Mouse (Mus musculus) stomach, postnatal 0 days (tissue): ENCODE results near the gene Gm13889. TPM values are rescaled to one million over a fixed set of nuclear protein-coding genes. Genes with fewer than 3 reads are reported as not detected.

ENCODE experiments used
- ATAC-seq: fragments of 200-750 bp; cut with Nextera tagmentation; 2 replicates; pipeline ENCODE4 v1.8.0; 2017; ENCODE audit not compliant: low FRiP score, low TSS enrichment
- DNase-seq: peaks from one replicate; pipeline ENCODE4 v3.0.0-alpha.2; 2016; ENCODE audit warnings: low spot score
- H3K27ac ChIP-seq: fragments of 300-500 bp; sonication (generic); replicated peaks from 2 replicates; pipeline ENCODE4 v1.5.1; 2014; ENCODE audit warnings: mild to moderate bottlenecking, control low read depth
- H3K27me3 ChIP-seq: fragments of 300-500 bp; sonication (generic); 2 replicates; pipeline ENCODE4 v1.6.1; 2014; ENCODE audit warnings: low read length; ENCODE audit not compliant: control insufficient read depth, insufficient read depth
- H3K36me3 ChIP-seq: fragments of 300-500 bp; sonication (generic); 2 replicates; pipeline ENCODE4 v1.6.1; 2014; ENCODE audit warnings: low read length, mixed read lengths; ENCODE audit not compliant: control insufficient read depth, insufficient read depth
- H3K4me1 ChIP-seq: fragments of 300-500 bp; sonication (generic); replicated peaks from 2 replicates; pipeline ENCODE4 v1.6.1; 2014; ENCODE audit warnings: antibody characterized with exemption; ENCODE audit not compliant: control insufficient read depth, insufficient read depth
- H3K4me2 ChIP-seq: fragments of 300-500 bp; sonication (generic); replicated peaks from 2 replicates; pipeline ENCODE4 v1.6.1; 2014; ENCODE audit warnings: low read depth, mild to moderate bottlenecking, control low read depth, moderate library complexity
- H3K4me3 ChIP-seq: fragments of 300-500 bp; sonication (generic); 2 replicates; pipeline ENCODE4 v1.5.1; 2014; ENCODE audit warnings: low read depth, low read length, control low read depth
- H3K9ac ChIP-seq: fragments of 300-500 bp; sonication (generic); 2 replicates; pipeline ENCODE4 v1.6.1; 2014; ENCODE audit warnings: mild to moderate bottlenecking, low read length, control low read depth, mixed read lengths
- H3K9me3 ChIP-seq: fragments of 300-500 bp; sonication (generic); 2 replicates; pipeline ENCODE4 v1.6.1; 2016; ENCODE audit warnings: low read length; ENCODE audit not compliant: control insufficient read depth
- CTCF ChIP-seq: IDR thresholded peaks from 2 replicates; pipeline ENCODE4 v1.5.1; 2016; ENCODE audit warnings: antibody characterized with exemption, low read depth, mild to moderate bottlenecking, moderate library complexity
- EP300 ChIP-seq: optimal IDR thresholded peaks from 2 replicates; pipeline ENCODE3; 2016; ENCODE audit warnings: antibody characterized with exemption
- whole genome bisulfite sequencing: fragments of 180-500 bp; shearing (Covaris S2); extraction: QIAGEN DNeasy Blood & Tissue Kit; methylation state at CpG from one replicate; pipeline ENCODE4 v1.1.7; 2014; 5-methylcytosine and 5-hydroxymethylcytosine counted together
- polyA plus RNA-seq: library from polyadenylated mRNA; unstranded; fragments of >200 nt; fragmentation: Nextera tagmentation; extraction: Ambion mirVana; gene quantifications from 2 replicates; pipeline ENCODE4 v1.2.1, GENCODE M21; 2015

The Gm13889 gene
- polyA plus RNA-seq, 1 experiment from 2014 or later: 82.0 TPM

DNA sequence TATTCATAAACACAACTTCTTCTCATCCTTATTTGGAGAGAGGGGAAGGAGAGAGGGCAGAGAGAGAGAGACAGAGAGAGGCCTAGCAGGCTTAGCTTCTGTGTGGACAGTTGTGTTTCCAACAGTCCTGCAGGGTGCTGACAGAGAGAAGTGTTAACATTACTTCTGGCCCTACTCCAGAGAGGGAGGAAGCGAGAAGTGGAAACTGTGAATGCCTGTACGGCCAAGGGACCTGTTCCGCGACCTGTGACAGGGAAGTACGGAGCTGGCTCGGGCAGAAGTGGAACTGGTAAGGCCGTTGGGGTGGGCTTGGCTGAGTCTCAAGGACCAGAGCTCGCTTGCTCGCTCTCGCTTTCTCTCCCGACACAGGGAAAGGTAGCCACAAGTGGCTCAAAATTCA, 15.3 kb downstream of the Gm13889 start:
- WGBS: 55% methylated on average over 11 of the region's 11 CpGs
- H3K27ac ChIP-seq: peak overlapping the region; percentile 74
- no peak overlapping the region for H3K9ac ChIP-seq
- no peak overlapping the region; the same call in 1 of the 2 replicates for H3K4me2 ChIP-seq
- DNase-seq (no peak), ATAC-seq (peak; percentile 41; the same call in 1 of the 2 replicates)
- TF ChIP-seq CTCF (no peak), EP300 (no peak)
- no peak overlapping the region for H3K4me3 ChIP-seq
- H3K36me3 ChIP-seq: no peaks in the 10 kb centered on the region
- H3K9me3 ChIP-seq: no peaks in the 10 kb centered on the region
- H3K27me3 ChIP-seq: no peaks in the 10 kb centered on the region
- H3K4me1 ChIP-seq: no peaks in the 10 kb centered on the region

DNA sequence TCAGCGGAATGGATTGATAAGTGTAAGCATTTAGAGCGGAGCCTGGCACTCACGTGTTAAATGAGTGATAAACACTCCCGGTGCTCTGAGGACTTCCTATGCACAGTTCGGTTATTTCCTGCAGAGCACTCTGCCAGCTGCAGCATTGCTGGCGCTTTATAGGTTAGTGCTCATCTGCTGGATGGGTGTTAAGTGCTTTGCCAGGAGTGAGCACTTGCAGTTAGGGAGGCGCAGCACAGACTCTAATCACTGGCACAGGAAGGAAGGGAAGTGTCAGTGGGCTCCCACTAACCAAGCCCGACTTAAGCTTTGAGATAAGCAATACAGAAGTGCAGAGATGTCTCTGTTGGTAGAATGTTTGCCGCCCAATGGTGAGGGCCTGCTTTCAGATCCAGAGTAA, 18.5 kb downstream of the Gm13889 start:
- H3K4me1 ChIP-seq: no peaks in the 10 kb centered on the region
- H3K36me3 ChIP-seq: no peaks in the 10 kb centered on the region
- H3K4me2 ChIP-seq: no peak overlapping the region
- DNase-seq (no peak), ATAC-seq (no peak)
- no peak overlapping the region for H3K27ac ChIP-seq
- no peak for TF ChIP-seq EP300
- TF ChIP-seq CTCF: no peak
- no peaks in the 10 kb centered on the region for H3K9me3 ChIP-seq
- no peak overlapping the region for H3K4me3 ChIP-seq
- no peaks in the 10 kb centered on the region for H3K27me3 ChIP-seq
- 48% methylated on average over 9 of the region's 9 CpGs for WGBS
- no peak overlapping the region for H3K9ac ChIP-seq

DNA sequence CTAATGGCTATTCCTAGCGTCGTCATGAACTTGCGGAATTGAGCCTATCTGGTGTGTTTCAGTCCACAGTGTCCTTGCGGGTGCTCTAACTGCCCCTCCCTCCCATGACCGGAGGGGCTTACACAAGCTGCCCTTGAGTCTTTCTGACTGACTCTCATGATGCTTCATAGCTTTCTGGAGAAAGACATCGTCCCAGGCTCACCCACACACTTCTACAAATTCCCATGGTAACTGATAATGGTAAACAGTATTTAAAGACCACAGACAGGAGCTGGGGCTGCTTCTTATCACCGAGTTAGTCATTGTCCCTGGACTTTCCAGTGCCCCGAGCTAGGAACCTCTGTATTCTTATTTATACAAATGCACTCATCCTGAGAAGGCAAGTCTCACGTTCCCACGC, 28.1 kb downstream of the Gm13889 start:
- WGBS: 69% methylated on average over 10 of the region's 10 CpGs
- Histone ChIP-seq H3K4me1 (no peaks in the 10 kb centered on the region), H3K27ac (no peak overlapping the region), H3K9ac (no peak overlapping the region), H3K9me3 (no peaks in the 10 kb centered on the region), H3K4me2 (no peak overlapping the region), H3K36me3 (no peaks in the 10 kb centered on the region), H3K4me3 (no peak overlapping the region), H3K27me3 (no peaks in the 10 kb centered on the region)
- ATAC-seq (no peak), DNase-seq (no peak)
- no peak for TF ChIP-seq EP300
- no peak for TF ChIP-seq CTCF

DNA sequence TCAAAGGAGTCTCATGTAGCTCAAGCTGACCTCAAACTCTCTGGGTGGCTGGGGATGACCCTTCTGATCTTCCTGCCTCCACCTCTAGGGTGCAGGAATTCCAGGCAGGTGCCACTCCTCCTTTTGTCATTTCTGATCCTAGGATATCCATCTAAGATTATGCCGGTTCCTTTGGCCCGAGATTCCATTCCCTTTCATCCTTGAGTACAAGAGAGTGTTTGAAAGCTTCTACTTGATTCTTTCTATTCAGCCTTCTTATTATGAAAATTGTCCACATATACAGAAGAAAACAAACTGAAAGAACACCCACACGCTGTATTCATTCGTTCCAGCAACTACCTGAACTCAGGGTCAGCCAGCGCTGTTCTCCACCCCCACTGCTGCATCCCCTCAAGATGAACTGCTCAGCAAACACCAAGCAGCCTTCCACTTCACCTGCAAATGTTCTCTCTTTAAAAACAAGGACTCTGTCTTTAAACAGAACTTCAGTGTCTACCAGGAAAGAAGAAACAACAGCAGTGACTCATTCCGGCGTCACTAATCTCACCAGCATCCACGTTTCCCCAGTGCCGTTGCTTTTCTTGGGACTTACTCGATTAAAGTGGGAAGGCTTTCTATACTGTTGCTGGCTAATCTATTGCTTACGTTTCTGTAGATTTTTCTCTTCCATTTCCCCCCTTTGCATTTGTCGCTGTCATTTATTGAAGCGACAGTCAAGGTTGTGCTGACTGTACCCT, 29.1 kb downstream of the Gm13889 start:
- no peak for ATAC-seq
- Histone ChIP-seq H3K4me1 (no peaks in the 10 kb centered on the region), H3K4me2 (no peak overlapping the region), H3K9ac (no peak overlapping the region), H3K36me3 (no peaks in the 10 kb centered on the region), H3K9me3 (no peaks in the 10 kb centered on the region), H3K4me3 (no peak overlapping the region), H3K27ac (no peak overlapping the region), H3K27me3 (no peaks in the 10 kb centered on the region)
- WGBS: 47% methylated on average over 13 of the region's 13 CpGs
- DNase-seq: no peak
- TF ChIP-seq EP300 (no peak), CTCF (no peak)

DNA sequence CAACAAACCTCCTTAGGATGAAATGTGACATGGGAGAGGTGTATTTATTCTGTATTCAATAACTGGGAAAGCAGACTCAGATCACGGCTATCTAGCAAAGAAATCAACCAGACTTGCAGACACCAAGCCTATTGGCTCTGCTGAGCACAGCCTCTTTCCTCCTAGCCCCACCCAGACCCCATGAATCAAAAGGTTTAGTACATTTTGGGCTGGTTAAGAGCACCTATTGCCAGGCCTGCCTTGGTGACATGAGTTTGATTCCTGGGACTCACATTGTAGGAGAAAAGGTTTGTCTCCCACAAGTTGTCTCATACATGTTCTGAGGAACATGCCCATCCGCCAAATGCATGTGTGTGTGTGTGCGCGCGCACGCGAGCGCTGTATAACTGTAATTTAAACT, 30.9 kb downstream of the Gm13889 start:
- H3K36me3 ChIP-seq: no peaks in the 10 kb centered on the region
- H3K4me3 ChIP-seq: no peak overlapping the region
- no peak overlapping the region for H3K27ac ChIP-seq
- no peak overlapping the region for H3K9ac ChIP-seq
- H3K9me3 ChIP-seq: no peaks in the 10 kb centered on the region
- TF ChIP-seq CTCF (no peak), EP300 (no peak)
- WGBS: 93% methylated on average over 8 of the region's 8 CpGs
- no peak overlapping the region for H3K4me2 ChIP-seq
- no peaks in the 10 kb centered on the region for H3K4me1 ChIP-seq
- DNase-seq (no peak), ATAC-seq (no peak)
- no peaks in the 10 kb centered on the region for H3K27me3 ChIP-seq

DNA sequence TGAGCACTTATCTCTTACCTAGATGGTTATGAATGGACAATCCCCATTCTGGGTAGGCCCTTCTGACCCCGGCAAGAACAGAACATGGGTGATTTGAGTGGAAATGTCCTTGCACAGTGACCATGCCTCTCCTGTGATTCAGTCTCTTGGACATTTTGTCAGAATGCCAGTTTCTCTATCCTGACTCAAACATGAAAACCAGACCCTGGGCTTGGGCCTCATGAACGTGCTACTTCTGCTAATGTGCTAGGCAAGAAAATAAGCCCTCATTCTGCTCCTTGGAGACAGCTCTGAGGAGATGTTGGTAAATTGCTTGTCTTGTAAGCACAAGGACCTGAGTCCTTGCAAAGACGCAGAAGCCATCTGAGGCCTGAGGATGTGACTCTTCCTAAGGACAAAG, 37.9 kb downstream of the Gm13889 start:
- no peak overlapping the region for H3K9ac ChIP-seq
- ATAC-seq (no peak), DNase-seq (no peak)
- WGBS: 72% methylated on average over 3 of the region's 3 CpGs
- H3K27ac ChIP-seq: no peak overlapping the region
- H3K4me3 ChIP-seq: no peak overlapping the region
- no peaks in the 10 kb centered on the region for H3K27me3 ChIP-seq
- H3K36me3 ChIP-seq: no peaks in the 10 kb centered on the region
- no peaks in the 10 kb centered on the region for H3K9me3 ChIP-seq
- TF ChIP-seq EP300 (no peak), CTCF (no peak)
- H3K4me2 ChIP-seq: no peak overlapping the region
- no peaks in the 10 kb centered on the region for H3K4me1 ChIP-seq
